Mouse (Mus musculus) limb, embryonic 10.5 days (tissue): ENCODE results near the gene Olfr1148. TPM values are rescaled to one million over a fixed set of nuclear protein-coding genes. Genes with fewer than 3 reads are reported as not detected.

ENCODE experiments used
- DNase-seq: peaks from one replicate; pipeline ENCODE4 v3.0.0-alpha.2; 2017; ENCODE audit warnings: low spot score
- H3K27ac ChIP-seq: fragments of 300-500 bp; sonication (generic); 2 replicates; pipeline ENCODE4 v1.5.1; 2016; ENCODE audit warnings: mild to moderate bottlenecking
- H3K27me3 ChIP-seq: fragments of 300-500 bp; sonication (generic); 2 replicates; pipeline ENCODE4 v1.6.1; 2016; ENCODE audit warnings: low read depth, mild to moderate bottlenecking; ENCODE audit not compliant: poor library complexity, severe bottlenecking
- H3K36me3 ChIP-seq: fragments of 300-500 bp; sonication (generic); 2 replicates; pipeline ENCODE4 v1.6.1; 2016; ENCODE audit warnings: mild to moderate bottlenecking, moderate library complexity
- H3K4me1 ChIP-seq: fragments of 300-500 bp; sonication (generic); 2 replicates; pipeline ENCODE4 v1.6.1; 2016
- H3K4me3 ChIP-seq: fragments of 300-500 bp; sonication (generic); 2 replicates; pipeline ENCODE4 v1.5.1; 2016; ENCODE audit warnings: mild to moderate bottlenecking, moderate library complexity
- H3K9me3 ChIP-seq: fragments of 300-500 bp; sonication (generic); replicated peaks from 2 replicates; pipeline ENCODE4 v1.6.1; 2016; ENCODE audit warnings: mild to moderate bottlenecking
- WGBS: fragments of 180-500 bp; shearing (Covaris S2); methylation state at CpG from one replicate; pipeline ENCODE4 v1.1.7; 2016; 5-methylcytosine and 5-hydroxymethylcytosine counted together
- polyA plus RNA-seq: library from polyadenylated mRNA; unstranded; fragments of >200 nt; fragmentation: Nextera tagmentation; extraction: Ambion mirVana; gene quantifications from 2 replicates; pipeline ENCODE4 v1.2.1, GENCODE M21; 2016

Olfr1148 gene
- polyA plus RNA-seq: not detected in 2 replicates

GRCm38 (mm10) chr2:87830233-87830632, at the start of gene Olfr1148:
Gene Olfr1148 (plus strand): TSS chr2:87830533.
- Histone ChIP-seq H3K4me3 (no peak within 1 kb of the TSS), H3K27ac (no peak within 1 kb of the TSS), H3K4me1 (no peaks in the 10 kb centered on the region), H3K27me3 (no peaks in the 10 kb centered on the region), H3K9me3 (no peaks in the 10 kb centered on the region), H3K36me3 (no peaks in the 10 kb centered on the region)
- WGBS: 90% methylated on average over 1 of the region's 1 CpGs
- no peak for DNase-seq

GRCm38 (mm10) chr2:87800292-87800691, 30.0 kb upstream of the Olfr1148 start, which contains the start of gene Olfr1143:
Gene Olfr1143 (plus strand): TSS chr2:87800592.
- Histone ChIP-seq H3K4me3 (no peak within 1 kb of the TSS), H3K27ac (no peak within 1 kb of the TSS), H3K36me3 (no peaks in the 10 kb centered on the region), H3K4me1 (no peaks in the 10 kb centered on the region), H3K27me3 (no peaks in the 10 kb centered on the region), H3K9me3 (no peaks in the 10 kb centered on the region)
- DNase-seq: no peak

- no peak for DNase-seq
- Histone ChIP-seq H3K36me3 (no peaks in the 10 kb centered on the region), H3K27ac (no peak within 1 kb of the TSS), H3K4me1 (no peaks in the 10 kb centered on the region), H3K4me3 (no peak within 1 kb of the TSS), H3K27me3 (no peaks in the 10 kb centered on the region), H3K9me3 (no peaks in the 10 kb centered on the region)
- WGBS: 84% methylated on average over 1 of the region's 1 CpGs
Measured at GRCm38 (mm10) chr2:87809522-87809921, 20.8 kb upstream of the Olfr1148 start, which contains the start of gene Olfr1145. Gene Olfr1145 (plus strand): TSS chr2:87809822.

- no peaks in the 10 kb centered on the region for H3K36me3 ChIP-seq
- no peak within 1 kb of the TSS for H3K27ac ChIP-seq
- 78% methylated on average over 1 of the region's 1 CpGs for WGBS
- no peaks in the 10 kb centered on the region for H3K4me1 ChIP-seq
- H3K27me3 ChIP-seq: no peaks in the 10 kb centered on the region
- H3K9me3 ChIP-seq: no peaks in the 10 kb centered on the region
- H3K4me3 ChIP-seq: no peak within 1 kb of the TSS
- no peak for DNase-seq
Measured at GRCm38 (mm10) chr2:87843693-87844092, 13.4 kb downstream of the Olfr1148 start, which contains the start of gene Olfr1150-ps1. Gene Olfr1150-ps1 (plus strand): TSS chr2:87843993.

GRCm38 (mm10) chr2:87855562-87855961, 25.2 kb downstream of the Olfr1148 start, which contains the start of gene Olfr1151:
Gene Olfr1151 (plus strand): TSS chr2:87855862.
- no peaks in the 10 kb centered on the region for H3K36me3 ChIP-seq
- H3K4me3 ChIP-seq: no peak within 1 kb of the TSS
- no peaks in the 10 kb centered on the region for H3K9me3 ChIP-seq
- no peak for DNase-seq
- WGBS: 93% methylated on average over 1 of the region's 1 CpGs
- no peak within 1 kb of the TSS for H3K27ac ChIP-seq
- no peaks in the 10 kb centered on the region for H3K4me1 ChIP-seq
- H3K27me3 ChIP-seq: no peaks in the 10 kb centered on the region

GRCm38 (mm10) chr2:87866192-87866591, 35.9 kb downstream of the Olfr1148 start, which contains the start of gene Olfr1152:
Gene Olfr1152 (plus strand): TSS chr2:87866492.
- Histone ChIP-seq H3K4me3 (no peak within 1 kb of the TSS), H3K27ac (no peak within 1 kb of the TSS), H3K36me3 (no peaks in the 10 kb centered on the region), H3K4me1 (no peaks in the 10 kb centered on the region), H3K27me3 (no peaks in the 10 kb centered on the region), H3K9me3 (no peaks in the 10 kb centered on the region)
- no peak for DNase-seq

Other genes starting within 250 kb of the Olfr1148 start
- gene Olfr1130, start 224.3 kb upstream of the Olfr1148 start, polyA plus RNA-seq: not detected in 2 replicates
- not detected in 2 replicates for gene Olfr1131, start 203.4 kb upstream of the Olfr1148 start, polyA plus RNA-seq
- gene Olfr1132, start 193.0 kb upstream of the Olfr1148 start, polyA plus RNA-seq: not detected in 2 replicates
- not detected in 2 replicates for gene Olfr1133, start 183.2 kb upstream of the Olfr1148 start, polyA plus RNA-seq
- gene Olfr1134, start 172.1 kb upstream of the Olfr1148 start, polyA plus RNA-seq: not detected in 2 replicates
- gene Olfr1135, start 156.9 kb upstream of the Olfr1148 start, polyA plus RNA-seq: not detected in 2 replicates
- gene Olfr1136, start 136.6 kb upstream of the Olfr1148 start, polyA plus RNA-seq: not detected in 2 replicates
- not detected in 2 replicates for gene Olfr1137, start 117.4 kb upstream of the Olfr1148 start, polyA plus RNA-seq
- not detected in 2 replicates for gene Olfr1138, start 90.6 kb upstream of the Olfr1148 start, polyA plus RNA-seq
- not detected in 2 replicates for gene Olfr1140, start 86.8 kb upstream of the Olfr1148 start, polyA plus RNA-seq
- gene Olfr1141, start 76.5 kb upstream of the Olfr1148 start, polyA plus RNA-seq: not detected in 2 replicates
- gene Olfr152, start 51.0 kb upstream of the Olfr1148 start, polyA plus RNA-seq: not detected in 2 replicates
- gene Olfr1143, start 29.9 kb upstream of the Olfr1148 start, polyA plus RNA-seq: not detected in 2 replicates
- gene Olfr1145, start 20.7 kb upstream of the Olfr1148 start, polyA plus RNA-seq: not detected in 2 replicates
- not detected in 2 replicates for gene Olfr1150-ps1, start 13.5 kb downstream of the Olfr1148 start, polyA plus RNA-seq
- not detected in 2 replicates for gene Olfr1151, start 25.3 kb downstream of the Olfr1148 start, polyA plus RNA-seq
- 0.03 TPM in 1 of 2 replicates, not detected in the other for gene Olfr1152, start 36.0 kb downstream of the Olfr1148 start, polyA plus RNA-seq
- not detected in 2 replicates for gene Olfr1153, start 64.4 kb downstream of the Olfr1148 start, polyA plus RNA-seq
- gene Olfr1154, start 74.6 kb downstream of the Olfr1148 start, polyA plus RNA-seq: not detected in 2 replicates
- not detected in 2 replicates for gene Olfr1155, start 114.6 kb downstream of the Olfr1148 start, polyA plus RNA-seq
- not detected in 2 replicates for gene Olfr1156, start 122.6 kb downstream of the Olfr1148 start, polyA plus RNA-seq
- gene Olfr1157, start 137.8 kb downstream of the Olfr1148 start, polyA plus RNA-seq: not detected in 2 replicates
- not detected in 2 replicates for gene Olfr74, start 144.1 kb downstream of the Olfr1148 start, polyA plus RNA-seq
- gene Olfr1158, start 159.6 kb downstream of the Olfr1148 start, polyA plus RNA-seq: not detected in 2 replicates
- gene Olfr1160, start 177.7 kb downstream of the Olfr1148 start, polyA plus RNA-seq: not detected in 2 replicates
- gene Olfr1161, start 192.2 kb downstream of the Olfr1148 start, polyA plus RNA-seq: not detected in 2 replicates
- gene Olfr73, start 207.2 kb downstream of the Olfr1148 start, polyA plus RNA-seq: 0.05 and 0.06 TPM in 2 replicates
- not detected in 2 replicates for gene Olfr1162, start 220.6 kb downstream of the Olfr1148 start, polyA plus RNA-seq
- gene Olfr1163, start 241.3 kb downstream of the Olfr1148 start, polyA plus RNA-seq: not detected in 2 replicates